Mouse (Mus musculus) kidney, adult 2 months (tissue): ENCODE results near the gene Txndc9.

Source experiments
- CTCF ChIP-seq: fragments of 200-500 bp; conservative IDR thresholded peaks from 2 replicates; pipeline ENCODE4 v1.5.1; 2011; ENCODE audit warnings: low read depth, mild to moderate bottlenecking, control low read depth, low read length, moderate library complexity, mixed read lengths; ENCODE audit not compliant: insufficient read depth, insufficient read length
- POLR2A ChIP-seq: fragments of 200-500 bp; IDR thresholded peaks from one replicate; pipeline ENCODE4 v1.6.1; 2011; ENCODE audit warnings: low read depth, low read length, control low read depth

DNA sequence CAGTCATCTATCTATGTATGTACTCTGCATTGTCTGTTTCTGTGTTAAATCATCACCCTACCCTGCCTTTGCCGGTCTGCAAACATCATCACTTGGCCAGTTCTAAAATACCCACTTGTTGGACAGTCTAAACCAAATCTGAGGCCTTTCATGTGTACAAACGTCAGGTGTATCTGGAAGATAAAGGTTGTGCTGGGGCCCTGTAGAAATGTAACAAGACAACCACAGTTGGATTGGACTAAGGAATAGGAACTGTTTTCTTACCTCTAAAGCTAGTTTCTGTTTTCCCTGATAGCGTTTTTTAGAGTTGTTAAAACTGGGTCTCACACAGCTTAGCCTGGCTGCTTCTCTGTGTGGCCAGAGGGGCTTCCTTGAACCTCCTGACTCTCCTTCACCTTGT, 1.9 kb upstream of the Txndc9 start:
- TF ChIP-seq CTCF (no peak), POLR2A (no peak)
